In the genomic region with DNA sequence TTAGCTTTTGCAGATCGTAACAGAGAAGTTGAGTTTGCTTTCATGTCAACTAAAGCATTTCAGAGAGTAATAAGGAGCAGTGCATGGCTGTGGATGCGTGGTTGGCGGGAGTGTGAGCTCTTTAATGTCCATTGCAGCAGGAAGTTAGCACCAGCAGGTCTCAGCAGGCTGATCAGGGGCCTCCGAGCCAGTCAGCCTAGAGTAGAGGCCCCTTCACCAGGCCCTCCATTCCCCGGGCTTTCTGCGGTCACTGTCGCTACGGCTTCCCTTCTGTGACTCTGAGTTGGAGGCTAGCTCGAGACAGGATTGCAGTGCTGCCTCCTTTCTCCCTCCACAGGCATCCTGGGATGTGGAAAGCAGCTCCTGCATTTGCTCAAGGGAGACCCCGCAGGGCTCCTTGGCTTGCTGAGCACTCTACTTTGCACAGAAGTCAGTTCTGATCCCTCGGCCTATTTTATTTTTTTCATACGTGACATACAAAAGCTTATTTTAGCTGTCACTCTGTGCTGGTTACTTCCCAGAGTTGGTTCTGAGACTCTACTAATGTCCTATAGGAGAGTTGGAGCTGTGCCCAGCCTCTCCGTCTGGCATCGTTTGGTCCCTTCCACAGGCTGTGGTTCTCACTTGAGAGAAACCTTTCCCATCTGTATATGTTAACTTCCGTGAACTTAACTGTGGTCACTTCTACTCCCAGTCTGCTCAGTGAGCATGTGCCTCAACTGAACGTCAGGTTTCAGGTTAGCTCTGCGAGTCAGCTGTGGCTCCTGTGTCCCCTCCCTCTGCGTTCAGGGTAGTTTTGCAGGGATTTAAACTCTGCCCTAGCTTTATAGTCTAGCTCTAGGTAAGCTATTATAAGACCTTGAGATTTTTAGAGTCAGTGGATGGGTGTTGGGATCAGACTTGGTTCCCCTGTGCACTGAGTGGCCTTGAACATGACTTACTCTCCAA, we compare ENCODE assay signal across 14 mouse cellular contexts. TPM values are rescaled to one million over a fixed set of nuclear protein-coding genes. Genes with fewer than 3 reads are reported as not detected.
DNase-seq lines count a peak whose midpoint lies in the region; ATAC-seq and TF ChIP-seq lines count a peak whose summit lies in the region.
"Had no signal": no experiment of that assay in that cellular context is flagged by ENCODE, and none has a peak within 500 bp of the region (broad histone marks: within the 10 kb centered on the region; RNA-seq: fewer than 3 reads in every experiment).

No protein-coding gene starts in this region.

- no peak overlapping the region for H3K27ac ChIP-seq in left cerebral cortex, adult 2 months
- no peak overlapping the region for H3K27ac ChIP-seq in midbrain, embryonic 13.5 days
- H3K27ac ChIP-seq: heart, adult 2 months; limb, embryonic 12.5 days had no signal

- H3K27me3 ChIP-seq in midbrain, embryonic 13.5 days = no peaks in the 10 kb centered on the region
- H3K27me3 ChIP-seq: limb, embryonic 12.5 days had no signal

- 89% methylated on average over 18 of the region's 18 CpGs for WGBS in midbrain, embryonic 13.5 days

- H3K4me1 ChIP-seq in midbrain, embryonic 13.5 days (replicated peaks) = no peaks in the 10 kb centered on the region

- TF ChIP-seq CTCF in left cerebral cortex, adult 2 months (IDR thresholded peaks at IDR 0.05) = no peak
- TF ChIP-seq CTCF in brain, embryonic 14.5 days (IDR thresholded peaks at IDR 0.05; ENCODE audit: borderline replicate concordance, extremely low read depth, insufficient read depth, insufficient read length) = no peak

- H3K9me3 ChIP-seq in midbrain, embryonic 13.5 days = no peaks in the 10 kb centered on the region
- H3K9me3 ChIP-seq: limb, embryonic 12.5 days had no signal

- peak; percentile 26 for DNase-seq in left cerebral cortex, adult 11 months (ENCODE audit: low spot score)
- no peak for DNase-seq in left cerebral cortex, adult 2 months (ENCODE audit: extremely low spot score in 1 of 2, low spot score in 2 of 2)
- peak; percentile 20 for DNase-seq in 416B (ENCODE audit: low read depth)
- peak; percentile 41 for DNase-seq in brain, embryonic 14.5 days (ENCODE audit: low read depth)
- peak; percentile 55 to 59 for DNase-seq in cerebellum, postnatal 36 days
- DNase-seq in ovary, postnatal 14 days (ENCODE audit: low spot score) = no peak
- DNase-seq: heart, adult 2 months; heart, postnatal 10 days; kidney, adult 9 months had no signal

- H3K4me3 ChIP-seq in left cerebral cortex, adult 2 months = no peak overlapping the region
- H3K4me3 ChIP-seq in midbrain, embryonic 13.5 days (replicated peaks) = no peak overlapping the region
- H3K4me3 ChIP-seq: heart, adult 2 months; limb, embryonic 12.5 days; myocyte had no signal

- no peak for ATAC-seq in erythroid progenitor cell, adult 5-6 weeks (replicated peaks; ENCODE audit: low FRiP score, poor library complexity, severe bottlenecking)
- ATAC-seq in midbrain, embryonic 13.5 days = no peak
- ATAC-seq: hindbrain, embryonic 16.5 days had no signal

- H3K9ac ChIP-seq in midbrain, embryonic 13.5 days (replicated peaks) = no peak overlapping the region
- H3K9ac ChIP-seq: limb, embryonic 12.5 days had no signal

- no peaks in the 10 kb centered on the region for H3K36me3 ChIP-seq in midbrain, embryonic 13.5 days
- H3K36me3 ChIP-seq: limb, embryonic 12.5 days had no signal

- no peak overlapping the region for H3K4me2 ChIP-seq in midbrain, embryonic 13.5 days (replicated peaks)
- H3K4me2 ChIP-seq: limb, embryonic 12.5 days had no signal

- TF ChIP-seq POLR2A in brain, embryonic 14.5 days (IDR thresholded peaks at IDR 0.05; ENCODE audit: borderline replicate concordance, extremely low read depth, insufficient read depth, insufficient read length, poor library complexity, severe bottlenecking) = no peak

- intact Hi-C loops in left cerebral cortex, adult 2 months (cut with DNase I) = no loop called here

RNA-seq across cellular contexts. Expression of a gene that starts 36.0 kb away (rescaled TPM):
- total RNA-seq in left cerebral cortex, adult 2 months (2021) = 100 to 1,000 TPM; 102 to 118 TPM
- 3.2 and 6.7 TPM in 2 replicates for polyA plus RNA-seq in brain, embryonic 14.5 days (2012; rRNA removed)
- 0.84 and 2.2 TPM in 2 replicates for total RNA-seq in erythroid progenitor cell, adult 5-6 weeks (2015; ENCODE audit: low replicate concordance)
- total RNA-seq in erythroid progenitor cell, adult 5-6 weeks (2017; ENCODE audit: low replicate concordance) = 1.0 and 4.8 TPM in 2 replicates
- 5.1 and 5.8 TPM in 2 replicates for polyA plus RNA-seq in midbrain, embryonic 13.5 days (2015; fragmentation: Nextera tagmentation; extraction: Ambion mirVana)

Comparison
In these comparisons a context has a peak if more than half of its experiments do, and no peak if none do; other contexts are left out.
1. DNase-seq: peak in left cerebral cortex, adult 11 months (single experiment), 416B (single experiment), brain, embryonic 14.5 days (single experiment) and cerebellum, postnatal 36 days (2 of 2); none in left cerebral cortex, adult 2 months (0 of 2) and ovary, postnatal 14 days (single experiment).
2. RNA of a gene that starts 36.0 kb away (total RNA-seq): 102 to 118 TPM in left cerebral cortex, adult 2 months; 0.84 to 4.8 TPM in erythroid progenitor cell, adult 5-6 weeks; every median in the first group is over 10 times any median in the second.